Mouse (Mus musculus) limb, embryonic 12.5 days (tissue): ENCODE results near the gene Flvcr1. TPM values are rescaled to one million over a fixed set of nuclear protein-coding genes. Genes with fewer than 3 reads are reported as not detected.

ENCODE experiments used
- ATAC-seq: fragments of 200-750 bp; cut with Nextera tagmentation; 2 replicates; pipeline ENCODE4 v1.8.0; 2017; ENCODE audit warnings: low read depth, moderate TSS enrichment; ENCODE audit not compliant: insufficient number of reproducible peaks, insufficient read depth, low FRiP score, low TSS enrichment
- H3K27ac ChIP-seq: fragments of 300-500 bp; sonication (generic); 2 replicates; pipeline ENCODE4 v1.5.1; 2016; ENCODE audit warnings: mild to moderate bottlenecking, moderate library complexity
- H3K27me3 ChIP-seq: fragments of 300-500 bp; sonication (generic); 2 replicates; pipeline ENCODE4 v1.6.1; 2016; ENCODE audit warnings: mild to moderate bottlenecking, moderate library complexity
- H3K36me3 ChIP-seq: fragments of 300-500 bp; sonication (generic); 2 replicates; pipeline ENCODE4 v1.6.1; 2016; ENCODE audit warnings: mild to moderate bottlenecking, moderate library complexity
- H3K4me1 ChIP-seq: fragments of 300-500 bp; sonication (generic); replicated peaks from 2 replicates; pipeline ENCODE4 v1.6.1; 2016
- H3K4me2 ChIP-seq: fragments of 300-500 bp; sonication (generic); 2 replicates; pipeline ENCODE4 v1.6.1; 2016; ENCODE audit warnings: mild to moderate bottlenecking, moderate library complexity
- H3K4me3 ChIP-seq: fragments of 300-500 bp; sonication (generic); replicated peaks from 2 replicates; pipeline ENCODE4 v1.5.1; 2016; ENCODE audit warnings: mild to moderate bottlenecking
- H3K9ac ChIP-seq: fragments of 300-500 bp; sonication (generic); replicated peaks from 2 replicates; pipeline ENCODE4 v1.6.1; 2016; ENCODE audit warnings: mild to moderate bottlenecking, moderate library complexity
- H3K9me3 ChIP-seq: fragments of 300-500 bp; sonication (generic); 2 replicates; pipeline ENCODE4 v1.6.1; 2016; ENCODE audit warnings: mild to moderate bottlenecking, moderate library complexity
- WGBS: fragments of 180-500 bp; shearing (Covaris S2); methylation state at CpG from one replicate; pipeline ENCODE4 v1.1.7; 2016; 5-methylcytosine and 5-hydroxymethylcytosine counted together
- polyA plus RNA-seq: library from polyadenylated mRNA; unstranded; fragments of >200 nt; fragmentation: Nextera tagmentation; extraction: Ambion mirVana; gene quantifications from 2 replicates; pipeline ENCODE4 v1.2.1, GENCODE M21; 2016

The Flvcr1 gene
- polyA plus RNA-seq, 1 experiment from 2014 or later = 8.4 TPM

DNA sequence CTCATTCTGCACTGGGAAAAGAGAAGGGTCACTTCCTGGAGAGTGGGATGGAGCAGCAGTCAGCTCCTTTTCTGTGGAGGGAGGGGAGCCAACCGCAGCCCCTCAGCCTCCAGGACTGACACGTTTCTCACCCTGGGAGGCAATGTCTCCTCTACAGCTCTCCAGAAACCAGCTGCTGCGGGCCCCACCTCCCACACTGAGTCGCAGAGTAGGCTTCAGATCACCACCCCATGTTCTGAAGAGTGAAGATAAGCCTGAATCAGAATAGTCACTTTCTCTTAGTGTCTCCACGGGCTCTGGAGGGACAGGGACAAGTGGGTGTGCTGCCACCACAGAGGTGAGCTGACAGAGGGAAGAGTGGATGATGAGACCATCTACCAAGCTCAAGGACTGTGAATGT is 67.1 kb downstream of the Flvcr1 start:
- WGBS = 75% methylated on average over 5 of the region's 5 CpGs
- ATAC-seq = no peak
- Histone ChIP-seq H3K4me3 (no peak overlapping the region), H3K9ac (no peak overlapping the region), H3K36me3 (peaks cover 99% of the 10 kb centered on the region), H3K27ac (no peak overlapping the region), H3K4me2 (no peak overlapping the region), H3K4me1 (no peaks in the 10 kb centered on the region), H3K27me3 (no peaks in the 10 kb centered on the region), H3K9me3 (no peaks in the 10 kb centered on the region)

Other genes with a start within 250 kb of the Flvcr1 start
- 17.8 and 20.6 TPM in 2 replicates for gene Rps6kc1, start 114.4 kb downstream of the Flvcr1 start, polyA plus RNA-seq
- 60.6 and 61.7 TPM in 2 replicates for gene Angel2, start 101.0 kb downstream of the Flvcr1 start, polyA plus RNA-seq
- gene Vash2, start 46.9 kb downstream of the Flvcr1 start, polyA plus RNA-seq = 81.8 and 82.0 TPM in 2 replicates
- gene Spata45, start 10.5 kb upstream of the Flvcr1 start, polyA plus RNA-seq = 0.59 TPM in 1 of 2 replicates, not detected in the other
- 16.2 TPM in 2 replicates for gene Tatdn3, start 36.8 kb upstream of the Flvcr1 start, polyA plus RNA-seq
- 31.3 and 33.2 TPM in 2 replicates for gene Nsl1, start 36.9 kb upstream of the Flvcr1 start, polyA plus RNA-seq
- gene Batf3, start 71.7 kb upstream of the Flvcr1 start, polyA plus RNA-seq = 11.0 and 12.2 TPM in 2 replicates
- not detected in 2 replicates for gene Fam71a, start 138.7 kb upstream of the Flvcr1 start, polyA plus RNA-seq
- gene Atf3, start 191.9 kb upstream of the Flvcr1 start, polyA plus RNA-seq = 1.9 and 2.9 TPM in 2 replicates